Mouse (Mus musculus) cerebellum, adult 18-20 months (tissue): ENCODE measurements at regions not wholly inside any gene's neighbourhood (a gene's known extent, or its start where the extent isn't known, plus 50 kb on each side); places are given as distances from the start of the nearest gene placed in this dataset.

ENCODE experiments used
- DNase-seq, 2 experiments: peaks; one replicate each; pipeline ENCODE4 v3.0.0; 2021

GRCm38 (mm10) chr10:29635828-29636227 is 100.2 kb upstream of the Rspo3 start:
- peak; percentile 27 to 30 for DNase-seq

DNA sequence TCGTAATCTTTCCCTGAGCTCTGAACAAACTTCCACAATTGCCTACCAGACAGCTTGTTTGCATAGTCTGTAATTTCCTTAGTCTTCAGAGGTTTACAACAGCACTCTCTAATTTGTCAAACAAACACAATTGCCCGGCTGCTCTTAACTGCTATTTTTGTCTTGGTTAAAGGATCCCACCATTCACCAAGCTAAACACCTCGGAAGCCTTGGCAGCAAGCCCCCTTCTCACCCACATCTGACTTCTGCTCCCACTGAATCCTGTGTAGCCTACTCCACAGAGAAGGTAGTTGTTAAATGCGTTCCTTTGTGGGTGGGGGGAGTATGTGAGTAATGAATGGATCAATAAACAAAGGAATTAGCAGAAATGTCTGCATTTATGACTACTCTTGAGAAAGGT is 59.8 kb upstream of the Rspo3 start:
- DNase-seq, result no peak

- DNase-seq, result no peak
Measured at GRCm38 (mm10) chr10:29594969-29595368, 59.3 kb upstream of the Rspo3 start.

- DNase-seq, result no peak
Measured at GRCm38 (mm10) chr10:29592906-29593305, 57.2 kb upstream of the Rspo3 start.

GRCm38 (mm10) chr10:29590187-29590586 is 54.5 kb upstream of the Rspo3 start:
- no peak for DNase-seq

DNA sequence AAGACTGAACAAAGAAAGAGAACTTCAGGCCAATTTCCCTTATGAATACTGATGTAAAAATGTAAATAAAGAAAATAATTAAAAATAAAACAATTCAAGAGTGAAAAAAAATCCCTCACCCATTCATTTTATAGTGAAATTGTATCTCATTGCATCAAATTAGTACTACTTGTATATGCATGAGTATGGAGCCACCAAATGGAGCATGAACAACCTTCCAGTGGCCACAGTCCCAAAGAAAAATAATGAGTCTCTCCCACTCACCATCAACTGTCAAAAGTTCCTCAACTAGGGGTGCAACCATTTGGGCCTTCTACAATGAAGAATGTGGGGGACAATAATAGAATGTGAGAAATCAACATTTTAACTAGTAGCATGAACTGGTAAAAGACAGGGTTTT is 54.1 kb upstream of the Rspo3 start:
- no peak for DNase-seq
